In genomic region chr10:78127046-78127870, GRCm38 (mm10) we compare ENCODE assay signal across 18 mouse cellular contexts. TPM values are rescaled to one million over a fixed set of nuclear protein-coding genes. Genes with fewer than 3 reads are reported as not detected.
A peak's percentile ranks its signal among the peaks of the same experiment; 100 is the strongest.
DNase-seq lines count a peak whose midpoint lies in the region; ATAC-seq and TF ChIP-seq lines count a peak whose summit lies in the region.
"Had no signal": no experiment of that assay in that cellular context is flagged by ENCODE, and none has a peak within 500 bp of the region (broad histone marks: within the 10 kb centered on the region; RNA-seq: fewer than 3 reads in every experiment).

No protein-coding gene starts in this region.

- H3K9me3 ChIP-seq in forebrain, postnatal 0 days (ENCODE audit: low read length), result no peaks in the 10 kb centered on the region
- no peaks in the 10 kb centered on the region for H3K9me3 ChIP-seq in forebrain, embryonic 10.5 days
- H3K9me3 ChIP-seq in heart, postnatal 0 days (replicated peaks; ENCODE audit: control insufficient read depth, low read length), result no peaks in the 10 kb centered on the region
- H3K9me3 ChIP-seq: heart, embryonic 15.5 days had no signal

- H3K36me3 ChIP-seq in forebrain, postnatal 0 days (ENCODE audit: insufficient read depth), result no peaks in the 10 kb centered on the region
- H3K36me3 ChIP-seq in forebrain, embryonic 10.5 days (replicated peaks), result no peaks in the 10 kb centered on the region
- no peaks in the 10 kb centered on the region for H3K36me3 ChIP-seq in heart, postnatal 0 days (replicated peaks; ENCODE audit: control insufficient read depth, insufficient read depth, low read length)
- H3K36me3 ChIP-seq: heart, embryonic 15.5 days had no signal

- H3K4me1 ChIP-seq in forebrain, postnatal 0 days (ENCODE audit: insufficient read depth), result no peaks in the 10 kb centered on the region
- H3K4me1 ChIP-seq in forebrain, embryonic 10.5 days, result 0 out of 2 replicates have a peak, but pooled peaks cover 6% of the 10 kb centered on the region
- H3K4me1 ChIP-seq in heart, postnatal 0 days (ENCODE audit: control insufficient read depth, insufficient read depth), result no peaks in the 10 kb centered on the region

- H3K4me2 ChIP-seq in forebrain, postnatal 0 days (ENCODE audit: low read depth), result no peak overlapping the region
- H3K4me2 ChIP-seq in heart, postnatal 0 days (ENCODE audit: low read depth, low read length), result no peak overlapping the region
- H3K4me2 ChIP-seq: heart, embryonic 15.5 days; lung, embryonic 14.5 days had no signal

- no peak for TF ChIP-seq EP300 in heart, postnatal 0 days (IDR thresholded peaks at IDR 0.05; ENCODE audit: low read depth)

- WGBS in forebrain, postnatal 0 days, result 63% methylated on average over 9 of the region's 9 CpGs
- 73% methylated on average over 9 of the region's 9 CpGs for WGBS in forebrain, embryonic 10.5 days
- 49% methylated on average over 9 of the region's 9 CpGs for WGBS in heart, postnatal 0 days

- H3K4me3 ChIP-seq in forebrain, postnatal 0 days (ENCODE audit: low read depth, low read length), result no peak overlapping the region
- no peak overlapping the region for H3K4me3 ChIP-seq in forebrain, embryonic 10.5 days
- no peak overlapping the region for H3K4me3 ChIP-seq in heart, postnatal 0 days (ENCODE audit: low read depth, low read length)
- H3K4me3 ChIP-seq: heart, embryonic 15.5 days; megakaryocyte, embryonic 14.5 days had no signal

- H3K27me3 ChIP-seq in forebrain, postnatal 0 days (ENCODE audit: insufficient read depth, low read length), result no peaks in the 10 kb centered on the region
- no peaks in the 10 kb centered on the region for H3K27me3 ChIP-seq in forebrain, embryonic 10.5 days (ENCODE audit: poor library complexity, severe bottlenecking)
- 0 out of 2 replicates have a peak, but pooled peaks cover 5% of the 10 kb centered on the region for H3K27me3 ChIP-seq in heart, postnatal 0 days (ENCODE audit: control insufficient read depth, insufficient read depth, low read length)

- no peak for TF ChIP-seq CTCF in forebrain, postnatal 0 days (IDR thresholded peaks at IDR 0.05; ENCODE audit: low read depth)
- no peak for TF ChIP-seq CTCF in heart, postnatal 0 days (IDR thresholded peaks at IDR 0.05; ENCODE audit: low read depth)

- DNase-seq in forebrain, postnatal 0 days, result peak; percentile 4
- no peak for DNase-seq in forebrain, embryonic 10.5 days (ENCODE audit: extremely low spot score, low spot score)
- DNase-seq in heart, postnatal 0 days (ENCODE audit: low spot score), result peak; percentile 41
- no peak for DNase-seq in heart, postnatal 4 days
- peak; percentile 49 to 74 for DNase-seq in kidney, postnatal 36 days
- DNase-seq in kidney, postnatal 4 days, result no peak
- DNase-seq in fat pad, adult 2 months (ENCODE audit: extremely low read depth, low read depth, low spot score), result peak; percentile 70
- no peak for DNase-seq in right cerebral cortex, postnatal 14 days
- DNase-seq: adrenal gland, postnatal 14 days; cerebellum, adult 11-12 months; cerebellum, postnatal 25 days; gastrocnemius, postnatal 10 days; lung, embryonic 14.5 days; right cerebral cortex, adult 18-20 months; thymus, adult 2 months had no signal

- no peak; the same call in 1 of the 2 replicates for ATAC-seq in forebrain, postnatal 0 days
- peak; percentile 70 for ATAC-seq in heart, postnatal 0 days (ENCODE audit: insufficient read depth, low read depth)
- ATAC-seq: midbrain, embryonic 16.5 days had no signal

- H3K27ac ChIP-seq in forebrain, postnatal 0 days (ENCODE audit: low read depth, low read length), result no peak overlapping the region
- no peak overlapping the region for H3K27ac ChIP-seq in forebrain, embryonic 10.5 days
- H3K27ac ChIP-seq in heart, postnatal 0 days (ENCODE audit: low read depth), result no peak overlapping the region
- H3K27ac ChIP-seq: heart, embryonic 15.5 days had no signal

- H3K9ac ChIP-seq in forebrain, postnatal 0 days, result no peak overlapping the region
- H3K9ac ChIP-seq in heart, postnatal 0 days (replicated peaks; ENCODE audit: low read depth, low read length), result no peak overlapping the region
- H3K9ac ChIP-seq: heart, embryonic 15.5 days; lung, embryonic 14.5 days had no signal

RNA-seq across cellular contexts. Expression of gene D10Jhu81e, which starts 42.3 kb away (rescaled TPM):
- 76.7 and 85.2 TPM in 2 replicates for total RNA-seq in forebrain, postnatal 0 days (2014; rRNA removed)
- 21.2 and 24.4 TPM in 2 replicates for polyA plus RNA-seq in forebrain, postnatal 0 days (2015; fragmentation: Nextera tagmentation; extraction: Ambion mirVana)
- polyA plus RNA-seq in forebrain, embryonic 10.5 days (2016; fragmentation: Nextera tagmentation; extraction: Ambion mirVana), result 14.9 and 20.8 TPM in 2 replicates
- total RNA-seq in heart, postnatal 0 days (2014; rRNA removed; ENCODE audit: low replicate concordance), result 438 and 442 TPM in 2 replicates
- 87.9 and 92.0 TPM in 2 replicates for polyA plus RNA-seq in heart, postnatal 0 days (2015; fragmentation: Nextera tagmentation; extraction: Ambion mirVana)
- total RNA-seq in heart, postnatal 4 days (2021), result 100 to 1,000 TPM; 198 to 215 TPM

RNA-seq across cellular contexts. Expression of gene Pwp2, which starts 57.7 kb away (rescaled TPM):
- 27.2 and 30.0 TPM in 2 replicates for total RNA-seq in forebrain, postnatal 0 days (2014; rRNA removed)
- 15.0 and 16.4 TPM in 2 replicates for polyA plus RNA-seq in forebrain, postnatal 0 days (2015; fragmentation: Nextera tagmentation; extraction: Ambion mirVana)
- polyA plus RNA-seq in forebrain, embryonic 10.5 days (2016; fragmentation: Nextera tagmentation; extraction: Ambion mirVana), result 34.7 and 35.8 TPM in 2 replicates
- 11.5 and 12.1 TPM in 2 replicates for total RNA-seq in heart, postnatal 0 days (2014; rRNA removed; ENCODE audit: low replicate concordance)
- polyA plus RNA-seq in heart, postnatal 0 days (2015; fragmentation: Nextera tagmentation; extraction: Ambion mirVana), result 6.2 and 6.9 TPM in 2 replicates
- total RNA-seq in heart, postnatal 4 days (2021), result 10 to 100 TPM; 10.2 to 11.0 TPM

RNA-seq across cellular contexts. Expression of gene Icosl, which starts 58.2 kb away (rescaled TPM):
- total RNA-seq in forebrain, postnatal 0 days (2014; rRNA removed), result 1.9 and 2.0 TPM in 2 replicates
- 0.75 and 0.91 TPM in 2 replicates for polyA plus RNA-seq in forebrain, postnatal 0 days (2015; fragmentation: Nextera tagmentation; extraction: Ambion mirVana)
- 2.6 and 2.9 TPM in 2 replicates for polyA plus RNA-seq in forebrain, embryonic 10.5 days (2016; fragmentation: Nextera tagmentation; extraction: Ambion mirVana)
- 6.1 and 7.4 TPM in 2 replicates for total RNA-seq in heart, postnatal 0 days (2014; rRNA removed; ENCODE audit: low replicate concordance)
- 1.2 and 1.9 TPM in 2 replicates for polyA plus RNA-seq in heart, postnatal 0 days (2015; fragmentation: Nextera tagmentation; extraction: Ambion mirVana)
- 1 to 10 TPM; 3.8 to 4.6 TPM for total RNA-seq in heart, postnatal 4 days (2021)

Comparison
In these comparisons a context has a peak if more than half of its experiments do, and no peak if none do; other contexts are left out.
1. DNase-seq: peak in forebrain, postnatal 0 days (single experiment), heart, postnatal 0 days (single experiment), kidney, postnatal 36 days (2 of 2) and fat pad, adult 2 months (single experiment); none in forebrain, embryonic 10.5 days (single experiment), heart, postnatal 4 days (single experiment), kidney, postnatal 4 days (0 of 2) and right cerebral cortex, postnatal 14 days (single experiment).